Mouse (Mus musculus) right cerebral cortex, postnatal 10 days (tissue): ENCODE measurements around the gene Fam129b.
A peak's percentile ranks its signal among the peaks of the same experiment; 100 is the strongest.

Source experiments
- DNase-seq, 2 experiments: peaks; one replicate each; pipeline ENCODE4 v3.0.0; 2021; ENCODE audit warnings: low spot score in 2 of 2

Gene Fam129b

DNA sequence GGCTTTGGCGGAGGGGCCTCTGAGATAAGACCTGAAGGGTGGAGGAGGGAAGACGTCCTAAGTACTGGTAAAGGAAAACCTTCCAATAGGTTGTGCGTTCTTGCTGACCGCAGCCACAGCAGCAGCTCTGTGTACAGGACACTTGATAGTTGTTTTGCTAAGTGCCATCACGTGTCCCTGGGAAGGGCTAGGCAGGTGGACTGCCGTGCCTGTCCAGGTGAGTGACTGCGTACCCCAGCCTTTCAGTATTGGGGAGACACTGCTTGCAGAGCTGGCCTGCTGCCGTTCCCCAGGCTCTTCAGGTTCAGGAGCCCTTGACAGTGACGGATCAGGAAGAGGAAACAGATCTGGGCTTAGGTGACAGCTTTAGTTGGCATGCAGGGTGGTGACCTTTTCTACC lies 15.4 kb downstream of the Fam129b start:
- DNase-seq: no peak

DNA sequence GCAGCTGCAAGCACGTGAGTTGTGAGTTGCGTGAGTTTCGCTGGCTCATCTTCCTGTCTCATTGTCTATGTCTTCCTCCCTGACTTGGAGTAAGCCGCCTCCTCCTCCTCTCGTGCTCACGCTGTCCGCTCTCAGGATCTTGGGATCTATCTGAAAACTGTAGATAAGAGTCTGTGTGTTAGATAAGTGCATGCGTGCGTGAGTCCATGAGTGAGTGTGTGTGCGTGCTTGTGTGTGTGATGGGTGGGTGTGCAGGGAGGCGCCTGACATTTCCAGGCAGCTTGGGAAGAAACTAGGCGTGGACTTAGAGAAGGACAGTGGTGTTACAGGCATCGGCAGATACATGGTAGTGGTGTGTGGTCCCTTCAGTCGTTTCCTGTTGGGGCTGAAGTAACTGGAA lies 16.6 kb downstream of the Fam129b start:
- DNase-seq: peak in 1 of 2 experiments; percentile 19

DNA sequence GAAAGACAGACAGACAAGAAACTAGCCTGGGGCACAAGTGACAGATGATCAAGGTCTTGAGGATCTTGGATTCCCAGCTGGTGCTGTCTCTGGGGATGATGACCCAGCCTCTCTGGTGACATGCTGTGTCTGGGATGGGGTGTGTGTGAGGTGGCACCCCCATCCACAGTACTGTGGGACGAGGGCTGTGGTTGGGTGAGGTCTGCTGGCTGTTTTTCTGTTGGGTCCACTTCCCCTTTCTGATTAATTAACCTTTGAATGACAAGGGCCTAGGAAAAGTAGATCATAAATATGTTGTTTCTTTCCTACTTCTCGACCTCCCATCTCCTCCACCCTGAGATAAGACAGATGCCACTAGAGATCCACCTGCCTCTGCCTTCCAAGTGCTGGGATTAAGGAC lies 18.2 kb downstream of the Fam129b start:
- no peak for DNase-seq

DNA sequence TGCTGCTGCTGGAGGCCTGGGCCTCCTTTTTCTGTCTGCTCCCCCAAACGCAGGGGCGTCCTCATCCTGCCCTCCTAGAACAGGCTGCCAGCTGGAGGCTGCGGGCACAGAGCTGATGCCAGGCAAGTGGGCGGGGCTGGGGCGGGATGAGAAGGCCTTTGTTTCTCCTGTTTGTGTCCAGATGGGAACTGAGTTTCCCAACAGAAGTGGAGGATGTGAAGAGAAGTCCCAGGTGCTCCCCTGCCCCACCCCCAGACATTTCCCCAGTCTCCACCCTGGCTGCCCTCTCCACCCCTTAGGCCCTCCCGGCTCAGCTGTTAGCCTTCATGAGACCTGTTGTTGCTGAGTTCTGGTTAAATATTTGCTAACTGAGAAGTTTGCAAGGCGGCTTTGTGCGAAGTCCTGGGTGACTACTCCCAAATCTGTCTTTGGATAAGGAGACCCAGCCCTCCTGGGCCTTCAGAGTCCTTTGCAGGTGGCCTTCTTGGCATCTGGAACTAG lies 19.7 kb downstream of the Fam129b start:
- DNase-seq: no peak

DNA sequence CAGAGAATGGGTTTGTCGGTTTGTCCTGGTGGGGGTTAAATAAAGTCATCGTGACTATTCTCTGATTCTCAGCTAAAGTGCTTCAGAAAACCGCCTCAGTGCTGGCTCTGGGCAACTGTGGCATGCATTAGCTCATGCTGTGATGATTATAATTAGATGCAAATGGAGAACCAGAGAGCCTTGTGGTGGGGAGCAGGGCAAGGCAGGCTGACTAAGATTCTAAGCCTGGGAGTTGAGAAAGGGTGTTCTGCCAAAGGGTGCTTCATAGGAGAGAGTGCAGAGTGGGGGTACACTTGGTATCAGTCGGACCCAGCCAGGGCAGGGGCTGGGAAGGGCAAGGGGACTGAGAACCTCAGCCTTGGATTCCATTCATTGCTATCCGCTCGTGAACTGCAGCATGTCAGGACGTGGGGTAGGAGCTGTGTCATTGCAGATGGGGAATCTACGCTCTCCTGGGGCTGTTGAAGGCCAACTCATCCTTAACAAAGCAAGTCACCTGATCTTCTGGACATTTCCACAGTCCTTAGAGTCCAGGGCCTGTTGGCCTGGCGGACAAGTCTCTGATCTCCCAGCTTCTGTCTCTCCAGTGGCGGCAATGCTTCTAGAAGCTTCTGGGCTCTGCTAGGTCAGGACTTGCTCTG lies 20.7 kb downstream of the Fam129b start:
- DNase-seq: peak in 1 of 2 experiments; percentile 23

DNA sequence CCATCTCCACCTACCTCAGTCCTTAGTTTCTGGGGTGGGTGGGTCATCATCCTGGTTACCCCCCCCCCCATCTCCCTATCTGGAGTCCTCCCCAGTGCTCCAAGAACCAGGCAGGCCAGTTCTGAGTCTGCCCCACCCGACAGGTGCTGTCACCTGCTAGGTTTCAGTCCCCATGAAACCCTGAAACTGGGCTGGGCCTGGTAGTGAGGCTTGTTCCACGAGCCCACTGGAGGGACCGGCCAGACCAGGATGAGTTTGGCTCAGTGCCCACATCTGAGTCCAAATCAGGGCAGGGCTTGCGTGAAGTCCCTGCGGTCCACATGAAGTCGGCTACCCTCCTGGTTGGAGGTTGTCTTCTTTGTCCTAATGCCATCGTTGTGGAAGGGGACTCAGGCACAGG lies 23.1 kb downstream of the Fam129b start:
- no peak for DNase-seq

DNA sequence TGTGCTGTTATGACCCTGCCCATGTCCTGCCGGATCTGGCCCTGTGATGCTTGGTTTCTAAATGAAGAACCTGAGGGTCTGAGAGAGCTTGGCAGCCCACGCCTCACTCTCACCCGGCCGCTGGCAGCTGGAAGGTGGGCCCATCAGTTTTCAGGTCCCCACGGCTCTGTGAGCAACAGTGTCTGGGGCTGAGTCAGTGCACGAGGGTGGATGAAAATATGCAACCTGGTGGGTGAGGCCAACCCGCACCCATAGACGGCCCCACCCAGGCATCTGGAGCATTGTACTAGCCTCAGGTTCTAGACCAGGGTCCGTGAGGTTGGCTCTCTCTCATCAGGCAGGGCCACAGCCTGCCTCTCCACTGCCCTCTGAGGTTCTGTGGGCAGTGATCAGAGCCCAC lies 26.2 kb downstream of the Fam129b start:
- no peak for DNase-seq

DNA sequence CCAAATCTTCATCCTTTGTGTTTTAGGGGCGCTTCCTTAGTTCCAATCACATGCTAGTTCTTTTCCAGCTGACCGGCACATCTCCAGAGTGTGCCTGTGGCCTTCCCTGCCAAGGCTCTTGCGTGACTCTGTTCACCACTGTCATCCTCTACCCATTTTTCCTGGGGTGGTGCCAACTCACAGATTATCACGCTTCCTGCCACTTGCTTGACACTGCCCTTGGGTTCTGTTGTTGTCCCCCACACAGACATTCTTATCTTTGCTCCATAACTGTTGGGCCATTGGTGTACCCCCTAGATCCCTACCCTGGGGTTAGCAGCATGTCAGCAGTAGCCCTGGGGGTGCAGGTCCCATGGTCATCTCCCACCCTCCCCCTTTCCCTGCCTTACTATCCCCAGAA lies 27.6 kb downstream of the Fam129b start:
- DNase-seq: peak in 1 of 2 experiments; percentile 21

DNA sequence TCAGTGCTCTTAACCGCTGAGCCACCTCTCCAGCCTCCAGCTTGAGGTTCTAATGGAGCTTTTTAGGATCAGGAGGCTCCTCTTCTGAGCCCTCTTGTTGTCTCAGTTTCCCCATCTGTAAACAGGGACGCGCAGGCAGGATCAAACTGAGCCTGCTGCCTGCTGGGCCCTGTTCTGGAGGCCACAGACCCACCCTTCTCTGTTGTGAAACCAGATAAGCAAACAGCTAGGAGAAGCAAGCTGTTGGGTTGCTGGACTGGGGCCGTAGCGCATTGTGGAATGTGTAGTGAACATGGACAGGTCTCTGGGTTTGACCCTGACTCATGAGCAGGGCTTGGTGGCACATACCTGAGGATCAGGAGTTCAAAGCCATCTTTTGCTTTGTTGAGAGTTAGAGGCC lies 28.7 kb downstream of the Fam129b start:
- no peak for DNase-seq

DNA sequence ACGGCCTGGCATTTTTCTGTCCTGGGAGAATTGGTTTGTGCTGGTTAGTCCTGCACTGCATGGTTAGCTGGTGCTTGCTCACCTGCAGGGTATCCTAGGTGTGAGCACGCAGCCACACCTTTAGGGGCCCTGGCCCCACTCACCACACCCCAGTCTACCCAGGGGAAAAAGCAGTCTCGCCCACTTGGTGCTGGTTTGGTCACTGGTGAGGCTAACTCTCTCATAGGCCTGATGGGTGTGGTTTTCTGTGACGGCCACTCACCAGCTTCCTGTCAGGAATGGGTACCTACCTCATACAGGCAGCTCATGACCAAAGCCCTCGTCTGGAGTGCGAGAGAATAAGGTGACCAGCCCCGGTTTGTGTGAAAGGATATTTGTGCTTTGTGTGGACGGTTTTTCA lies 29.4 kb downstream of the Fam129b start:
- DNase-seq: peak in 1 of 2 experiments; percentile 28

DNA sequence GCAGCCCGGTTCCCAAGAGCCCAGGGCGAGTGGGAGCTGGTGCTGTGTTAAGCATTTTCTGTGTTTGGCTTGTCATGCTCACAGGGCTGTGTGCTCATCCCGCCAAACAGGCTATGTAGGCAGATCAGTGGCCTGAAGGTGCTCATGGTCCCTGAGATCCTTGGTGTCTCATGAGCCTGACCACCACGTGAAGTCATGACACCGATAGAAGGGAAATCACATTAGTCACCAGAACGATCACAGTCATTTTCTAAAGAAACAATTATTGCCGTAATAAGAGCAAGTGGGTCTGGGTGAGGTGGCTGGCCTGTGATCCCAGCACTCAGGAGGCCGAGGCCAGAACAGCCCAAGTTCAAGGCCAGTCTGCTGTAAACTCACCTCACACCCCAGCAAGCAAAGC lies 31.5 kb downstream of the Fam129b start:
- DNase-seq: peak in 1 of 2 experiments; percentile 34

DNA sequence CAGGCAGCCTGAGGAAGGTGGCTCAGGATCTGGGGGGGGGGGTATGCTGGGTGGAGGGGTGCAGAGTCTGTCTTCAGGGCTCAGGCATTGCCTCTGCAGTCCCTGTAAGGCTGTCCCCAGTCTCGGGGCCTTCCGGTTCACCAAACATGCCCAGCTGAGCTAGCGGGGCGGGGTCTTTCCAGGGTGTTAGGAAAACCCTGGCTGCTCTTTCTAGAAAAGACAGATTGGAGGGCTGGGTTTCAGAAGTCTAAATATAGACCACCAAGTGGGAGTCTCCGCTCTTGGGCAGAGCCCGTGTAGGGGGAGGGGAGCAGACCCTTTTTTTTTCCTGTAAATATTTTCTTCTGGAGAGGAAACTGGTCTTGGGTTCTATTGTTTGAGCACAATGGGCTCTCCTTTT lies 32.4 kb downstream of the Fam129b start:
- peak; percentile 79 to 86 for DNase-seq

DNA sequence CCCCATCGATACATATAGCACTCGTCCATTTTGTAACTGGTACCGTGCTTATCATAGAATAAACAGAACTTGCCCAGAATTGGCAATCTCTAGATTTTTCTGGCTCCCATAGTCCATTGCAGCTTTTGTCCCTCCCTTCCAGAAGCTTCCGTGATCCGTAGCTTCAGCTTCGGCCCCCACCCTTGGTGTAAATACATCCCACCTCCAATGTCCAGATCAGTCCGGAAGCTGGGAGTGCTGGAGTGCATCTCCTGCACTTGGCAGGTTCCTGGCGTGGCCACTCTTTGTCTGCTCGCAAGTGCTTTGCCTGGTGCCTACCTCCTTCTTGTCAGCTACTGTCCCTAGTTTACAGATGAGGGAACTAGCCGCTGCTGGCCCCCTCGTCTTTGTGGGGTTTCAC lies 32.9 kb downstream of the Fam129b start:
- DNase-seq: peak in 1 of 2 experiments; percentile 36

DNA sequence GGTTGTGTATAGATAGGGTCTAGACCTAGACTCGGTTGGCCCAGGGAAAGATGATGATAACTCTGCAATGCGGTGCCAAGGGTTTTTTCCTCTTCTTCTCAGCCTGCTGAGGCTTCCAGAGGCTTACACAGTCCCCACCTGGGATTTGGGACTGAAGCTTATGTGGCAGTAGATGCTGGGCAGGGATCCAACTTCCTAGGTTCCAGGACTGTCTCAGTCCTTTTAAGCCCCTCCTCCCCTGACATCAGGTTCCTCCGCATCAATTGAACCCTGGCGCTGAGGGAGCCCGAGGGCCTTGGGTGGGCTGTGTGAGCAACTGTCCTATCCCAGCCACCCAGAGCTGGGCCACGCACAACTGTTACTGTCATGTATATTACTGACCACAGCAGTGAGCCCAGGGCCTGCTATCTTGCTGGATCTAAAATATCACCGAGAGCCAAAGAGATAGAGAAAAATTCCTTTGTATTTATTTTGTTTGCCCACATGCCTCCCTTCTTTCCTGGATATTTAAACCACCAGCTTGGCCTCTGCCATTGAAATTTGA lies 35.8 kb downstream of the Fam129b start:
- DNase-seq: no peak

DNA sequence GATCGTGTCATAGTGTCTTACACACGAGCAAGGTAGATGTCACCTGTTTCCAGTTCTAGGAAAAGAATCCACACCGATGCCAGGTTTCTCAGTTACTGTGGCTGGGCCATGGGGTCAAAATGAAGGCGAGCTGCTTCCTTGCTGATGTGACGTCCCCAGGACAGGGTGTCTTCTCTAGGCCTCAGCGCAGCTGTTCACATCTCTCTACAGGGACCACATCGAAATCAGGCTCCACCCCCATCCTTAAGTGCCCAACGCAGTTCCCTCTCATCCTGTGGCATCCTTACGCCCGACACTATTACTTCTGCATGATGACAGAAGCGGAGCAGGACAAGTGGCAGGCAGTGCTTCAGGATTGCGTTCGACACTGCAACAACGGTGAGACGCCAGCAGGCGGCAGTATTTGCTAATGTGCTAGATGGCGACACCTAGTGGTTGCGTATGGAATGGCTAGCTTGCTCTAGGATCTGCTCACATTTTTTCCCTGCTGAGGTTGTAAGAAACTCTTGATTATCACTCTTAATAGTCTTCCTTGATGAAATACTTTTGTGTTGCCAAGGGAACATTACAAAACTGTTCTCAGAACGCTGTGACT lies 36.4 kb downstream of the Fam129b start:
- DNase-seq: peak; percentile 87 to 90

DNA sequence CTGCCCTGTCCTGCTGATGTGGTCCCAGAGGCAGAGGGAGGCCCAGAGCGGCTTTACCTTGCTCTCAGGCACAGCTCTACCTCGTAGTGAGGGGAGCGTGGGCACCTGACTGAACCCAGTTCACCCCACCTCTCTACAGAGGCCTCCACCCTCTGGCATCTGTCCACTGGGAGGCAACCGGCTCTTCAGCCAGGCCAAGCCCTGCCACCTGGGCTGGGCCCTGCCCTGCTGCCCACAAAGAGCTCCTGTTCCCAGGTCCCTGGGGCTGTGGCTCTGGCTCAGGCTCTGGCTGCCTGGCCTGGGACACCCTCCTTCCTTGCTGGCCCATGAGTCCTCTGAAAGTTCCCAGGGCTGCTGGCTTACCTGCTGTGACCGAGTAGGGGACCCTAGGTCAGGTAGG lies 38.4 kb downstream of the Fam129b start:
- no peak for DNase-seq

DNA sequence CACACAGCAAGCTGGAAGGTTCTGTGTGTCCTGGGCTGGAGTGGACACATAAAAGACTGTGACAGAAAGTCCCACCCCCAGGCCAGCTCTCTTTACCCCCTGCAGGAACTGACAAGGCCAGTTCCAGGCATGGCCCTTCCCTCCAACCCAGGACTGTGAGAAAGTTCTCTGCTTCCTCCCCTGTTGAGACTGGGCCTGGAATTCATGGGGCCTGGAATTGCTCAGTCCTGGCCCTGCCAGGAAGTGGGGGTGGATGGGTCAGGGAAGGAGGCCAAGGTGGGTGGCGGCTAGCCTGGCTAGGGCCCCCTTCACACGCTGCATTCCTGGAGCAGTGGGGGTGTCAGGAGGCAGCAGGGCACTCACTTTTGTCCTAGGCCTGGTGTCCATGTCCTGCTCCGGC lies 39.0 kb downstream of the Fam129b start:
- DNase-seq: peak in 1 of 2 experiments; percentile 58

DNA sequence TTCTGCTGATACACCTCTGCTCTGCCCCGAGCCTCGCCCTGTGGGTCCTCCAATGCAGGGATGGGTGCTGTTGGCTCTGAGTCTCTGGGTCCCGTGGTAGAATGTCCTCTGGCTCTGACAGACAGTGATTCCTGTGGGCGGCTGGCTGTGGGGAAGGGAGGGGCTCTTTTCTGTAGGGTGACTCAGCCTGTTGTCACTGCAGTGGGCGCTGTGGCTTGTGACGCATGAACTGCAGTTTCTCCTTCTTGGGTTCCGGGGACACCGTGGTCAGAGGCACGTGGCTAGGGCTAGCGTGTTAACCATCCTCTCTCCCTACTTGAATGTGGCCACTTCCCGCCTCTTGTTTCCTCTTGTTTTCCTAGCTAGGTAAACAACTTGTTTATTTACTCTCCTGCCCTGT lies 41.6 kb downstream of the Fam129b start:
- peak in 1 of 2 experiments; percentile 56 for DNase-seq

DNA sequence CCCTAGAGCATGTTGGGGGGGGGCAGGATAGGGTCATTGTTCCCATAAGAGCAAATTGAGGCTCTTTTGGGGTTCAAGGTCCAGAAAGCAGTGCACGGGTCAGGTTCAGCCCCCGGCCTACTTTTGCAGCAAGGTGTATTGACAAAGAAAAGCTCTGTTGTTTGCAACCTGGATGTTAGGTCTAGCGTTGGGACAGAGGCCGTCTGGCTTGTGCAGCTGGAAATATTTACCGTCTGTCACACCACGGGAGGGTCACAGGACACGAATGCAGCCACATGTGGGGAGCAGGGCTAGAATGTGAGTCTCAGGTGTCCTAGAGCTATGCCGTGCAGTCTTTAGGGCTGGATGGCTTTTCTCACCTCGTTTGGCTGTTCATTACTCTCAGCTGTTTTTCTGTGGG lies 42.5 kb downstream of the Fam129b start:
- DNase-seq: no peak

DNA sequence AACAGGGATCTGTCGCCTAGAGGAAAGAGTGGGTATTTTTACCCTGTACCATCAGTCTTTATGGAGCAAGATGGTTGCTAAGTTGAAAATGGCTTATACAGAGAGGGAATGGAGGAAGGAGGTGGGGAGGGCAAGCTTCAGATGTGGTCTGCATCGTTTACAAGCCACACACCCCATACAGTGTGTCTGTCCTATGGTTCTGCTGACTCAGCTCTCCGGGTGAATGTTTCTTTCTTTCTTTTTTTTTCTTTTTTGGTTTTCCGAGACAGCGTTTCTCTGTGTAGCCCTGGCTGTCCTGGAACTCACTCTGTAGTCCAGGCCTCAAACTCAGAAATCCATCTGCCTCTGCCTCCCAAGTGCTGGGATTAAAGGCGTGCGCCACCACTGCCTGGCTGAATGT lies 45.3 kb downstream of the Fam129b start:
- DNase-seq: no peak

DNA sequence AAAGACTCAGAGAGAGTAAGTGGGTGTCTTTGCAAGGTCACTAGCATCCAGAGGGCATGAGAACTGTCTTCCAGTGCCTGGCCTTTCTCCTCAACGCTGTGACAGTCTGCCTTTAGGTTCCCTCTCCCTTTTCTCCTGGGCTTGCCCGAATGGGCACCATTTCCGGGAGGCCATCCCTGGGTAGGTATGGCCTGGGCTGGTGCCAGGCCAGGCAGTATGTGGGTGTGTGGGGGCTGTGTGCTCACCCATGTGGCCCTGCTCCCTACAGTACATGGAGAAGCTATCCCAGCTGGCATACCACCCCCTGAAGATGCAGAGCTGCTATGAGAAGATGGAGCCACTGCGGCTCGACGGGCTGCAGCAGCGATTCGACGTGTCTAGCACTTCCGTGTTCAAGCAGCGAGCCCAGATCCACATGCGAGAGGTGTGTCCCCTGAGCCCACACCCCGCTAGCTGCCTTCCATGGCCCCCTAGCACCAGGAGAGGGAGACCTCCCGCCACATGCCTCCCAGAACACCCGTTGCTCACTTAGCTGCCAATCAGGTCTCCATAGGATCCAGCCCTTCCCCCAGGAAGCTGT lies 46.0 kb downstream of the Fam129b start:
- DNase-seq: no peak

DNA sequence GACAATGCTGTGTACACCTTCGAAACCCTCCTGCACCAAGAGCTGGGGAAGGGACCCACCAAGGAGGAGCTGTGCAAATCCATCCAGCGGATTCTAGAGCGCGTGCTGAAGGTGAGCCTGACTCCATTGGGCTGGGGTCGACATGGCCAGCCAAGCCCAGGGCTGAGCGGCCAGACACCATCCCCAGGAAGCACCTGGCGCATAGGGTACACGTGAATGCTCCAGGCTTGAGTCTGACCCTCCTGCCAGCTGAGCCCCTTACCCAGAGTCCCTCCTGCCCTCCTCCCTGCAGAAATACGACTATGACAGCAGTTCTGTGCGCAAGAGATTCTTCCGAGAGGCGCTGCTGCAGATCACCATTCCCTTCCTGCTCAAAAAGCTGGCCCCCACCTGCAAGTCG lies 46.6 kb downstream of the Fam129b start:
- DNase-seq: no peak
